Mouse (Mus musculus): ENCODE measurements around the gene Eml1.

- TF ChIP-seq CTCF (IDR thresholded peaks at IDR 0.05; ENCODE audit: insufficient read depth, low read length), result no peak
- TF ChIP-seq POLR2A (IDR thresholded peaks at IDR 0.05; ENCODE audit: borderline replicate concordance, extremely low read depth, low read depth, low read length), result no peak
These were observed 148.6 kb downstream of the Eml1 start for GRCm38 (mm10) chr12:108519374-108519773.

Measured in lung, adult 2 months (tissue).